Mouse (Mus musculus) thymus, postnatal 36 days (tissue): ENCODE measurements around the gene Srgap2.

Experiments used
- DNase-seq, 2 experiments: peaks; one replicate each; pipeline ENCODE4 v3.0.0; 2022; ENCODE audit warnings: mixed read lengths in 2 of 2

The Srgap2 gene

GRCm38 (mm10) chr1:131527281-131528080 is at the start of gene Srgap2, which contains the start of gene Fam72a:
Gene Srgap2 (minus strand): TSS chr1:131527352.
Gene Fam72a (plus strand): TSS chr1:131527903.
- peak; percentile 95 to 97 for DNase-seq

GRCm38 (mm10) chr1:131573721-131574120 is 46.6 kb upstream of the Srgap2 start:
- DNase-seq: no peak

- DNase-seq: no peak
These were observed 43.2 kb upstream of the Srgap2 start for GRCm38 (mm10) chr1:131570391-131570790.

GRCm38 (mm10) chr1:131569721-131570120 is 42.6 kb upstream of the Srgap2 start:
- no peak for DNase-seq

GRCm38 (mm10) chr1:131566056-131566455 is 38.9 kb upstream of the Srgap2 start:
- DNase-seq: peak; percentile 50 to 72

GRCm38 (mm10) chr1:131562081-131562480 is 34.9 kb upstream of the Srgap2 start:
- DNase-seq: no peak

GRCm38 (mm10) chr1:131560500-131560899 is 33.3 kb upstream of the Srgap2 start:
- no peak for DNase-seq

GRCm38 (mm10) chr1:131555042-131555812 is 28.1 kb upstream of the Srgap2 start:
- peak; percentile 75 to 76 for DNase-seq

- no peak for DNase-seq
These were observed 26.3 kb upstream of the Srgap2 start for GRCm38 (mm10) chr1:131553428-131553827.

GRCm38 (mm10) chr1:131551956-131552355 is 24.8 kb upstream of the Srgap2 start:
- DNase-seq: no peak

GRCm38 (mm10) chr1:131548494-131549365 is 21.6 kb upstream of the Srgap2 start:
- DNase-seq: peak; percentile 17 to 18

GRCm38 (mm10) chr1:131546798-131547690 is 19.9 kb upstream of the Srgap2 start:
- no peak for DNase-seq

- DNase-seq: no peak
These were observed 16.9 kb upstream of the Srgap2 start for GRCm38 (mm10) chr1:131543886-131544565.

GRCm38 (mm10) chr1:131541903-131542302 is 14.8 kb upstream of the Srgap2 start:
- no peak for DNase-seq

- no peak for DNase-seq
These were observed 14.3 kb upstream of the Srgap2 start for GRCm38 (mm10) chr1:131541431-131541830.

GRCm38 (mm10) chr1:131540795-131541194 is 13.6 kb upstream of the Srgap2 start:
- no peak for DNase-seq

GRCm38 (mm10) chr1:131539771-131540170 is 12.6 kb upstream of the Srgap2 start:
- no peak for DNase-seq

GRCm38 (mm10) chr1:131528561-131529166 is 1.5 kb upstream of the Srgap2 start:
- DNase-seq: peak in 1 of 2 experiments; percentile 17

GRCm38 (mm10) chr1:131528081-131528507 is 942 bp upstream of the Srgap2 start:
- no peak for DNase-seq
